Comparison of ENCODE assay signal across 8 mouse cellular contexts in the genomic region with DNA sequence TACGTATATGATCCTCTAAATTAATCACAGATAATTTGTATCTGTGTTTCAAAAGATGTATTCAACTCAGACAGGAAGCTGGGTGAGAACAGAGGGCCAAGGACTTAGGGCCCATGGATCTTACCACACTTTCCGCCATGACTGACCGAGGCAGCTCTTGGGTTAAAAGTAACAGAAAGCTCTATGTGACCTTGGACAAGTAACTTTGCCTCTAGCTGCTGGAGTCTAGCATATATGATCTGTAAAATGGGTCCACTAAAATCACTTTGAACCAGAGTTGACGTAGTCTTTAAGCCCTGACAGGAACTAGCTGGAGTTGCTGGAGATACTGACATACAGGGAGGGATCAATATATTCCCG. TPM values are rescaled to one million over a fixed set of nuclear protein-coding genes. Genes with fewer than 3 reads are reported as not detected.
DNase-seq lines count a peak whose midpoint lies in the region; ATAC-seq and TF ChIP-seq lines count a peak whose summit lies in the region.

No protein-coding gene starts in this region.

- no peak for ATAC-seq in hindbrain, embryonic 11.5 days (ENCODE audit: low FRiP score)

- H3K27me3 ChIP-seq in kidney, adult 2 months (replicated peaks; ENCODE audit: control insufficient read depth, insufficient read depth, low read length): no peaks in the 10 kb centered on the region
- H3K27me3 ChIP-seq in embryonic facial prominence, embryonic 10.5 days (replicated peaks; ENCODE audit: low read depth, poor library complexity, severe bottlenecking): peaks cover 44% of the 10 kb centered on the region
- H3K27me3 ChIP-seq in hindbrain, embryonic 11.5 days (ENCODE audit: control insufficient read depth, insufficient read depth, low read length): peaks cover 11% of the 10 kb centered on the region
- peaks cover 47% of the 10 kb centered on the region for H3K27me3 ChIP-seq in midbrain, embryonic 10.5 days (ENCODE audit: low read depth, poor library complexity, severe bottlenecking)

- H3K36me3 ChIP-seq in kidney, adult 2 months (ENCODE audit: control insufficient read depth, insufficient read depth, low read length): no peaks in the 10 kb centered on the region
- no peaks in the 10 kb centered on the region for H3K36me3 ChIP-seq in embryonic facial prominence, embryonic 10.5 days (replicated peaks)
- no peaks in the 10 kb centered on the region for H3K36me3 ChIP-seq in hindbrain, embryonic 11.5 days (ENCODE audit: control insufficient read depth, insufficient read depth, low read length)
- no peaks in the 10 kb centered on the region for H3K36me3 ChIP-seq in midbrain, embryonic 10.5 days

- 0 out of 2 replicates have a peak overlapping the region, but pooled peaks have one; percentile 89 for H3K27ac ChIP-seq in kidney, adult 2 months (ENCODE audit: insufficient read depth, low read depth, low read length)
- no peak overlapping the region for H3K27ac ChIP-seq in embryonic facial prominence, embryonic 10.5 days (replicated peaks)
- no peak overlapping the region for H3K27ac ChIP-seq in hindbrain, embryonic 11.5 days (ENCODE audit: low read depth, low read length)
- no peak overlapping the region for H3K27ac ChIP-seq in midbrain, embryonic 10.5 days (replicated peaks)

- no peak for DNase-seq in kidney, adult 2 months
- no peak for DNase-seq in kidney, adult 18-20 months
- DNase-seq in embryonic facial prominence, embryonic 10.5 days (ENCODE audit: low spot score): no peak
- peak; percentile 25 for DNase-seq in hindbrain, embryonic 11.5 days (ENCODE audit: low spot score)
- DNase-seq in midbrain, embryonic 10.5 days (ENCODE audit: low spot score): no peak
- no peak for DNase-seq in left cerebral cortex, postnatal 4 days
- no peak for DNase-seq in adrenal gland, postnatal 25 days
- no peak for DNase-seq in lung, postnatal 4 days

- peak overlapping the region; percentile 100 for H3K4me2 ChIP-seq in hindbrain, embryonic 11.5 days (replicated peaks; ENCODE audit: low read depth, low read length)

- TF ChIP-seq POLR2A in kidney, adult 2 months (IDR thresholded peaks at IDR 0.05; ENCODE audit: low read depth, low read length): no peak

- no peaks in the 10 kb centered on the region for H3K9me3 ChIP-seq in embryonic facial prominence, embryonic 10.5 days
- no peaks in the 10 kb centered on the region for H3K9me3 ChIP-seq in hindbrain, embryonic 11.5 days (ENCODE audit: control insufficient read depth, low read length)
- H3K9me3 ChIP-seq in midbrain, embryonic 10.5 days (replicated peaks): no peaks in the 10 kb centered on the region

- H3K4me3 ChIP-seq in kidney, adult 2 months (ENCODE audit: insufficient read depth, low read depth, low read length): no peak overlapping the region; the same call in none of the 2 replicates
- H3K4me3 ChIP-seq in embryonic facial prominence, embryonic 10.5 days: peak overlapping the region; percentile 89
- H3K4me3 ChIP-seq in hindbrain, embryonic 11.5 days (ENCODE audit: low read depth, low read length): peak overlapping the region; percentile 76
- H3K4me3 ChIP-seq in midbrain, embryonic 10.5 days: peak overlapping the region; percentile 82

- no peak overlapping the region for H3K9ac ChIP-seq in hindbrain, embryonic 11.5 days (ENCODE audit: low read depth, low read length)

- intact Hi-C loops in left cerebral cortex, postnatal 4 days (cut with DNase I): no loop called here

- 73% methylated on average over 5 of the region's 5 CpGs for WGBS in kidney, adult 2 months
- WGBS in embryonic facial prominence, embryonic 10.5 days: 39% methylated on average over 5 of the region's 5 CpGs
- 52% methylated on average over 5 of the region's 5 CpGs for WGBS in hindbrain, embryonic 11.5 days
- WGBS in midbrain, embryonic 10.5 days: 46% methylated on average over 5 of the region's 5 CpGs

- no peak for TF ChIP-seq CTCF in kidney, adult 2 months (conservative IDR thresholded peaks at IDR 0.05; ENCODE audit: insufficient read depth, insufficient read length, low read depth, low read length)

- peaks cover 8% of the 10 kb centered on the region; the same call in 1 of the 2 replicates for H3K4me1 ChIP-seq in kidney, adult 2 months (ENCODE audit: control insufficient read depth, insufficient read depth, low read length)
- peaks cover 22% of the 10 kb centered on the region for H3K4me1 ChIP-seq in embryonic facial prominence, embryonic 10.5 days
- no peaks in the 10 kb centered on the region for H3K4me1 ChIP-seq in hindbrain, embryonic 11.5 days (replicated peaks; ENCODE audit: control insufficient read depth, insufficient read depth, low read length)
- peaks cover 20% of the 10 kb centered on the region for H3K4me1 ChIP-seq in midbrain, embryonic 10.5 days

RNA-seq across cellular contexts. Expression of gene Tgfbr3, which starts 1.5 kb away (rescaled TPM):
- polyA plus RNA-seq in kidney, adult 2 months (2012; rRNA removed): 23.4 and 27.7 TPM in 2 replicates
- polyA plus RNA-seq in embryonic facial prominence, embryonic 10.5 days (2016; fragmentation: Nextera tagmentation; extraction: Ambion mirVana): 9.4 and 9.8 TPM in 2 replicates
- 7.5 and 9.6 TPM in 2 replicates for polyA plus RNA-seq in hindbrain, embryonic 11.5 days (2014; fragmentation: Nextera tagmentation; extraction: Ambion mirVana)
- 7.2 and 7.4 TPM in 2 replicates for polyA plus RNA-seq in midbrain, embryonic 10.5 days (2016; fragmentation: Nextera tagmentation; extraction: Ambion mirVana)
- total RNA-seq in left cerebral cortex, postnatal 4 days (2021): 1 to 10 TPM; 6.7 to 8.7 TPM
- 192 and 326 TPM in 2 replicates for total RNA-seq in adrenal gland, postnatal 25 days (2021)

RNA-seq across cellular contexts. Expression of gene Brdt, which starts 43.1 kb away (rescaled TPM):
- 0.72 and 0.75 TPM in 2 replicates for polyA plus RNA-seq in kidney, adult 2 months (2012; rRNA removed)
- 1.3 and 1.6 TPM in 2 replicates for polyA plus RNA-seq in embryonic facial prominence, embryonic 10.5 days (2016; fragmentation: Nextera tagmentation; extraction: Ambion mirVana)
- 1.2 and 2.1 TPM in 2 replicates for polyA plus RNA-seq in hindbrain, embryonic 11.5 days (2014; fragmentation: Nextera tagmentation; extraction: Ambion mirVana)
- polyA plus RNA-seq in midbrain, embryonic 10.5 days (2016; fragmentation: Nextera tagmentation; extraction: Ambion mirVana): 1.2 and 1.8 TPM in 2 replicates
- total RNA-seq in left cerebral cortex, postnatal 4 days (2021): 10 to 100 TPM; 11.0 to 12.8 TPM
- total RNA-seq in adrenal gland, postnatal 25 days (2021): 3.3 and 3.5 TPM in 2 replicates
